Mouse (Mus musculus): Measurements from ENCODE around the gene Esp24. TPM values are rescaled to one million over a fixed set of nuclear protein-coding genes. Genes with fewer than 3 reads are reported as not detected.
"Not testable (repeated sequence)": the region's sequence is repeated elsewhere in the genome, so short reads cannot be mapped to it uniquely, and the experiment has no call there.

The Esp24 gene
- total RNA-seq (2022) = not detected

- not testable (repeated sequence) for DNase-seq (ENCODE audit: low spot score in 2 of 2)
These were observed at the start of gene Esp24 for GRCm38 (mm10) chr17:39036395-39036794. Gene Esp24, plus strand, starts transcription at chr17:39036695.

DNA sequence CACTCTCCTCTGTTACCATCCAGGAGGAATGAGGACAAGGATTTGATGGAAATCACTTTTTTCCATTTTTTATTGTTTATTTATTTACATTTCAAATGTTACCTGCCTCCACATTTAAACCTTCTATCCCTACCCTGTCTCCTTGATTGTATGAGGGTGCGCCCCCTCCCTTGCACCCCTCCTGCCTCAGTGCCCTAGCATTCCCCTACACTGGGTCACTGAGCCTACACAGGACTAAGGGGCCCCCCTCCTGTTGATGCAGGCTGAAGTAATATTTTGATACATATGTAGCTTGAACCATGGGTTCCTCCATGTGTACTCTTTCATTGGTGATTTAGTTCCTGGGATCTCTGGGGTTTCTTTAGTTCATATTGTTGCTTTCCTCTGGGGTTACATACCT is 26.6 kb upstream of the Esp24 start:
- DNase-seq (ENCODE audit: low spot score in 2 of 2) = no peak

DNA sequence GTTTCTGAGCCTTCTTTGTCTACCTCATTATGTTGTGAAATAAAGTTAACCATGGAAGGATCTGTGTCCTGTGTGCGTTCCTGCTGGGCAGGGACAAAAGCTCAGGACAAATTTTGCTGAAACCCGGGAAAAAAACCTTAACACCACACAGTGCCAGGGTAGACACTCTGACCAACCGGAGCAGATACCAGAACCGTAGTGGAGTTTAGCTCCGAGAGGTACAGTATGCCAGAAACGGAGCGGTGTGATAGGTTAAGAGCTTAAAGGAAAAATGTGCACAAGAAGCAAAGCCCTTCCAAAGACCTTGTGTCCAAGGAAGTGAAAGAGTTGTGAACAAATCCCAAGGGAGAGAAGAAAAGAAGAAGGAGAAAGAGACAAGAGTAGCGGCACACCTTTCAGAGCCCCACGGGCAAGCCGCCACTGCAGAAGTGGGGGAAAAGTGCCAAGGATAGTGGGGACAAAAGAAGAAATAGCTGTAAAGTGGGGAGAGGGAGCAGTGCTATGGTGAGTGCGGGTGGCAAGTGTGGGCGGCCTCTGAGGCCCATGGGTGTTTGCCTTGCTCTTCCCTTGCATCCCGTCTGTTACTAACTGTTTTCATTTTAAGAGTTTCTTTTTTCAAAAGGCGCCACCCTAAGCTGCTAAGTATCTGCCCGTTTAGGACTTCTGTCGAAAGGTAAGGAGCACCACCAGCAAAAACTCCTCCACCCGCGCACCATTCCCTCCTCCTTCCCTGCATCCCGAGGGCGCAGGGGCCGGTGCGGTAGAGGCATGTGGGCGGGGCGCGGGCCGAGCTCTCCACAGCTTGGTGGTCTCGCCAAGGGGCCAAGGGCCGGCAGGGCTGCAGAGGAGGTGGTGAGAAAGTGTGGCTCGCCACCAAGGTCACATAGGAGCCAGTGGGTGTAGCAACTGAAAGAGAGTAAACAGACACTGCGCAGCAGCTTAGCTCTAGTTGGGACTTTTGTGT is 25.5 kb upstream of the Esp24 start:
- DNase-seq (ENCODE audit: low spot score in 2 of 2) = no peak

DNA sequence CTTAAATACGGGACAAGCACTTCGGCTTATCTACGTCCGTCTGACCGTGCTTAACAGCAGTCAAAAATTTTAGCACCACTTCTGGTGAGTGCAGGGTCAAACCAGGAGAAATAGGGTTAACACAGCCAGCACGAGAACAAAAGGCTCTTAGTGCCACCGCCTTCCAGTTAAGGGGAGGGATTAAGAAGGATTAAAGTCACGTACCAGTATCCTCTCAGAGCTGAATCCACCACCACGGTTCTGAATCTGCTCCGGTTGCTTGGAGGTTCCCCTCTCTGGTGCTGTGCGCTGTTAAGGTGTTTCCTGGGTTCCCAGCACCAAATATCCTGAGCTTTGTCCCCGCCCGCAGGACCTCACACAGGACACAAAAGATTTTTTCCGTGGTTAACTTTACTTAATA is 19.3 kb upstream of the Esp24 start:
- DNase-seq (ENCODE audit: low spot score in 2 of 2) = no peak

DNA sequence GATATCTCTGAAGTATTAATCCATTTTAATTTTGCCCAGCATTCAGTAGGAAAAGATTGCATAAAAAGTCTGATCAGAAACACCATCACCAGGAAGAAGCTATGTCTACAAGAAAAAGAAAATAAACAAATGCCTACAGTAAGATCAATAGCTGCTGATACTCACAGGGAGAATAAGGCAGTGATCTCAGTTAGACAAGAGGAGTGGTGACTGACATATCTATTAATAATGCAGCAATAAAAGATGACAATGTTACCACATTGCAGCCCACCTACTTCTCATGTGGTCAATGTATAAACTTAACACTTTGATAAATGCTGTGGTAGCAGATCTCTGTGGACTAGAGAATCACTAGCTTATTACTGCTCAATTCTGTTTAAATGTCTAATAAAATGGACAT is 6.7 kb downstream of the Esp24 start, which contains the start of gene Gm21903:
TSS of gene Gm21903 (minus strand) at position 101 of the 400 bp plus-strand sequence.
- no peak for DNase-seq (ENCODE audit: low spot score in 2 of 2)

GRCm38 (mm10) chr17:39063641-39064040 is 27.1 kb downstream of the Esp24 start:
- DNase-seq (ENCODE audit: low spot score in 2 of 2) = no peak

DNA sequence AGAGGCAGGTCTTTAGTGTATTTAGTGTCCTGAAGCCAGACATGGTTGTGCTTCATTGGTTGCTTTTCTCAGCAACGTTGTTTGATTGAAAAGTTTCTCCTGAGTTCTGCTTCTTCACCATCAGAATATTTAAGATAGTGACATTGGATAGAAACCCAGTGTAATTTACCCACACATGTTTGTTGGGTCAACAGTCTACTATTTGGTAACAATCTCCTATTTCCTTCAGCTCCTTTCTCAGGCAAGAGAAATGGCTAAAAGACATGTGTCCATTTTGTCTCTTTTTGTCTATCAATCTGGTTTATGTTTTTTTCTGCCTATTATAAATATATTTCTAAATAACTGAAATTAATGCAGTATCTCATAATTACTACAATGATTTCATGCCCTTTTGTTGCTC is 40.4 kb downstream of the Esp24 start, which contains the start of gene Esp23:
TSS of gene Esp23 (minus strand) at position 101 of the 400 bp plus-strand sequence.
- no peak for DNase-seq (ENCODE audit: low spot score in 2 of 2)

Other genes starting within 250 kb of the Esp24 start
- gene Gm21903, start 6.6 kb downstream of the Esp24 start, total RNA-seq (2022) = not detected
- not detected for gene Esp23, start 40.3 kb downstream of the Esp24 start, total RNA-seq (2022)
- gene Esp22, start 58.6 kb downstream of the Esp24 start, total RNA-seq (2022) = not detected